Mouse (Mus musculus) brain, embryonic 14.5 days (tissue): ENCODE data around the gene Lama5. TPM values are rescaled to one million over a fixed set of nuclear protein-coding genes. Genes with fewer than 3 reads are reported as not detected.

Experiments
- DNase-seq: peaks from one replicate; pipeline ENCODE4 v3.0.0-alpha.2; 2011; ENCODE audit warnings: low read depth
- CTCF ChIP-seq: fragments of 200-500 bp; IDR thresholded peaks from 2 replicates; pipeline ENCODE4 v1.5.1; 2012; ENCODE audit warnings: inconsistent platforms, mild to moderate bottlenecking, moderate library complexity, borderline replicate concordance; ENCODE audit not compliant: insufficient read depth, insufficient read length; ENCODE audit errors: extremely low read depth
- POLR2A ChIP-seq: fragments of 200-500 bp; IDR thresholded peaks from 2 replicates; pipeline ENCODE4 v1.6.1; 2012; ENCODE audit warnings: mild to moderate bottlenecking, inconsistent platforms, borderline replicate concordance; ENCODE audit not compliant: poor library complexity, insufficient read depth, insufficient read length, severe bottlenecking; ENCODE audit errors: extremely low read depth
- polyA plus RNA-seq: library from polyadenylated mRNA; depleted of rRNA; stranded (reverse); fragments of >200 nt; gene quantifications from 2 replicates; pipeline ENCODE4 v1.2.3, GENCODE M21; 2012

Gene Lama5
- polyA plus RNA-seq, 1 experiment = 9.5 TPM

DNA sequence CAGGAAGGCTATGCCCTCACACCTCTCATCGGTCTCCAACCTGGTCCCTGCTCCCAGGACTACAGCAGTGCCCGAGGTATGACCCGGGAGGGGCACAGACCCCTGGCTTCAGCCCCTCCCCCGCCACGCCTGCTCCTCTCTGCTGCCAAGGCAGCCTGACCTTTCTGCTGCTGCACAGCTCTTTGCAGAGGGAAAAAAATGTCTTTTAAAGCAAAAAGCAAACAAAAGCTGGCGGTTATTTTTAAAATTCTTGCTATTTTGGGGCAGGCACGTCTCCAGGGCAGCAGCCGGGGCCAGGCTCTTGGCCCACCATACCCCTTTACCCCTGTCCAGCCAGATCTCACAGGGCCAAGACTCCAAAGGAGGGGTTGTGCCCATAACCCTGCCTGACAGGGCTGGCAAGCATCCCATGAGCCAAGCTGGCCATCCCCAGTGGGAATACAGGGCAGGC, 10.6 kb downstream of the Lama5 start:
- TF ChIP-seq POLR2A (no peak), CTCF (no peak)
- DNase-seq = no peak

DNA sequence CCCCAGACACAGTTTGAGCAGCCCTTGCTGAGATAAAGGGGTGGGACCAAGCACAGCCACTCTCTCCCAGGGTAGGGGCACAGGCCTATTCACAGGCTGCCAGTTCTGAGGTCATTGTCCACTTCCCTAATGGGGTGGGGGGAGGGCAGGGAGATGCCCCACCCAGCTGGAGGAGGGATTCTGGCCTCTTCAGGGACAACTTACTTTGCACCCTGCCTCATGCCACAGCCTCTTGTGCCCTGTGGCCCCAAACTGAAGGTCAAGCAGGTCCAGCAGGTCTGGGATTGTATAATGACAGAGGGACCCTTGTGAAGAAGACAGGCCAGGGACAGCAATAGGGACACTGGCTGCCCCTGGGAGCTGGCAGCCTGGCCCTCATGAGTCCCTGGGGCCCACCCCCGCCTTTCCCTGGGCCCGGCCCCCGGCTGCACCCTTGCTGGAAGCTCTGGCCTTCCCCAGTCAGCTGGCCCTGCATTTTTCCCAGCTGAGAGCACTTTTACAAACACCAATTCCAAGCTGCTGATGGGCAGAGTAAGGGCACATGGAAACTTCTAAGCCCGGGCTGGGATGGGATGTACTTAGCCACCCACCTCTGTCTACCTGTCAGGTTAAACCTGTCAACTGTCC, 11.2 kb downstream of the Lama5 start:
- no peak for TF ChIP-seq POLR2A
- no peak for TF ChIP-seq CTCF
- no peak for DNase-seq

DNA sequence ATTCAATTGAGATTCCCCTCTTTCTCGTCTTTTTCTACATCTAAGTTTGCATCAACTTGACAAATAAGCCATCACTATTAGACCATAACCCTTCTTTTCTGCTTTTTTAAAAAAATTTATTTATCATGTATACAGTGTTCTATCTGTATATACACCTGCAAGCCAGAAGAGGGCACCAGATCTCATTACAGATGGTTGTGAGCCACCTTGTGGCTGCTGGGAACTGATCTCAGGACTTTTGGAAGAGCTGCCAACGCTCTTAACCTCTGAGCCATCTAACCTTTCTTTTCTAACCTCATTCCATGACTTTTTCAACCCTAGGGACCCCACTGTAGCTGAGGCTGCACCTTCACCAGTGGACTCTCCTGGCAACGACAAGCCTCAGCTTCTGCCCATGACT, 13.4 kb downstream of the Lama5 start:
- DNase-seq = no peak
- no peak for TF ChIP-seq POLR2A
- TF ChIP-seq CTCF = no peak

DNA sequence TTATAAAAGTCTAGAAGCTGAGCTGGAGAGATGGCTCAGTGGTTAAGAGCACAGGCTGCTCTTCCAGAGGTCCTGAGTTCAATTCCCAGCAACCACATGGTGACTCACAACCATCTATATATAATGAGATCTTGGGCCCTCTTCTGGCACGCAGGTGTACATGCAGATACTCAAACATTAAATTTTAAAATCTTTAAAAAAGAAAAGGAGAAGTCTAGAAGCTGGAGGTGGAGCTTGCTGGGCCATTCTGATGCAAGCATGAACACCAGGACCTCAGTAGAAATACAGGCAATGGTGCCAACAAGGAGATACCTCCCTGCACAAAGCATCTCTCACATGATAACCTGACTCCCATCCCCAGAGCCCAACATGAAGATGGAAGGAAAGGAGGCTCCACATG, 16.7 kb downstream of the Lama5 start:
- no peak for TF ChIP-seq POLR2A
- no peak for TF ChIP-seq CTCF
- no peak for DNase-seq

DNA sequence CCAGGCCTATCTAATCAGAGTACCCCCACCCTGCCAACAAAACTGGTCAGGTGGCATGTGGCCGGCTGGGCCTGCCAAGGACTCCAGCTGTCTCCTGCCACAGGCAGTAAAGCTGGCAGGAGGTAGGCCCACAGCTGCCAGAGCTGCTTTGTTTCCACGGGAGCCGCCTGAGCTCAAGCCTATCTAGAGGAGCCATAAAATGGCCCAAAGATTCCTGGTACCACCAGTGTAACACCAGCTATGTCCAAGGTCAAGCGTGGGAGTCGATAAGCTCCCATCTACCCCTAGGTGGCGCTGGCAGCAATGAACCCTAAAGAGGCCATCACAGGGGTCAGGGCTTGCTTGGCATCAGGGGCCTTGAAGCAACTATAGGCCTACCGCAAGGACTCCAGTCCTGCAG, 17.8 kb downstream of the Lama5 start:
- peak; percentile 53 for DNase-seq
- TF ChIP-seq CTCF (peak; percentile 45; the same call in 1 of the 2 replicates), POLR2A (no peak)

DNA sequence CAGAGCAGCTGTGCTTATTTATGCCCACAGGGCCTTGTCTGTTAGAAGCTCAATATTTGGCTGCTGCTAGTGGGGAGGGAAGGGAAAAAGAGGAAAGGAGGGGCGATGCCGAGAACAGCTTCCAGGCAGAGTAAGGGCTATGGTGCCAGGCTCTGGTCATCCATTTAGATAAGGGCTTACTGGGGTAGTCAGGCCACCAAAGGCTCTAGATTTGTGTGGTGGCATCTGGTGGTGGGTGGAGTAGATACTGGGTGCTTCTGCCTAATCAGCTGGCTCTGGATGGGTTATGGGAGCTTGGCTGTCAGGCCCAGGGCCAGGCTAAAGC, 19.7 kb downstream of the Lama5 start:
- TF ChIP-seq CTCF = no peak
- no peak for TF ChIP-seq POLR2A
- peak; percentile 18 for DNase-seq

DNA sequence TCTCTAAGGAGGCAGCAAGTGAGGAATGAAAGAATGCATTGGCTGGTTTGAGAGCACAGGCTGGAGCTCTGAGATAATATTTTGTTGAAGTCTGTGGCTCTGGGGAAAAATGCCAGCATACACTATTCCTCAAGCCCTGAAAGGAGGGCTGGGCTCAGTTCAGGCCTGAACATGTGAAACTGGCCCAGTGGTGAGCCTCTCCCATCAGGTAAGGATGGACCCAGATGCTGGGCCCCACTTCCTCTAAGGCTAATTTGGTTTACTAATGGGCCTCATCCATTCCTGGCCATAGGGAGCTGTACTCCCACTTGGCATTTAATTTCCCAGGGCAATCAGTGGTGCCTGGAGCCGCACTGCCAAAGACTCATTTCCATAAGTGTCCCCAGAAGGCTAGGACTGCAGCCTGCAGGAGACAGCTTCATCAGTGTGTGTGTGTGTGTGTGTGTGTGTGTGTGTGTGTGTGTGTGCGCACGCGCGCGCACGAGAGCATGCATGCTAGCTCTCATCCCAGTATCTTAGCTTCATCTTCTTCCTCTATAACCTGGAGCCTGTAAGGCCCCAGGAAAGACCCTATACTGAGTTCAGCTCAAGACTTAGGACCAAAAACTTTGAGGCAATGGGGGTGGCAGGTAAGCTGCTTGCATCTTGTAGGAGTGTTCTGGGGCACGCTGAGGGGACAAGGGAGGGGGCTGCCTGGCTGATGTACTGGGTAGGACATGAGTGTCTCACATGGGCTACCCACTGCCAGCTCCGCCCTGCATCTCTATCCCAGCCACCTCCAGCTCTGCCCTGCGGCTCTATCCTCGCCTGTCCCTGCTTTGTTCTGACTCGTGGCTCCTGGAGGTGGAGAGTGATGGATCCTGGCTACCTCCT, 20.3 kb downstream of the Lama5 start:
- DNase-seq = peak; percentile 65
- no peak for TF ChIP-seq CTCF
- TF ChIP-seq POLR2A = no peak

DNA sequence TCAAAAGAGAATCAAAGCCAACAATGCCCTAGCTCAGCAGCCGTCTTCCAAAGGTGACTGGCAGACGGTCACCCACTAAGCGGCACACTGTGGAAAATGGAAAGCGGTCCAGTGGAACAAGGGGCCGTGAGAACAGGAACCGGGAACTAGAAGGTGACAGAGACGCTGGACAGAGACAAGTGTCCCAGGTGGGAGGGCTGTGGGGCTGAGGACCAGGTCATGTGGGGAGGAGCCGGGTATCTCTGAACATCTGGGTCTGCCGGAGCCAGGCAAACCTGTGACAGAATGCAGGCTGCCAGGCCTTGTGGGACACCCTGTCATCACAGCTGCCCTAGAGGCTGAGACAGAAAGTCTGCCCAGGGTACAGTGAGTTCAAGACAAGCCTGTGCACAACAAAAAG, 21.2 kb downstream of the Lama5 start:
- TF ChIP-seq POLR2A (no peak), CTCF (no peak)
- no peak for DNase-seq

DNA sequence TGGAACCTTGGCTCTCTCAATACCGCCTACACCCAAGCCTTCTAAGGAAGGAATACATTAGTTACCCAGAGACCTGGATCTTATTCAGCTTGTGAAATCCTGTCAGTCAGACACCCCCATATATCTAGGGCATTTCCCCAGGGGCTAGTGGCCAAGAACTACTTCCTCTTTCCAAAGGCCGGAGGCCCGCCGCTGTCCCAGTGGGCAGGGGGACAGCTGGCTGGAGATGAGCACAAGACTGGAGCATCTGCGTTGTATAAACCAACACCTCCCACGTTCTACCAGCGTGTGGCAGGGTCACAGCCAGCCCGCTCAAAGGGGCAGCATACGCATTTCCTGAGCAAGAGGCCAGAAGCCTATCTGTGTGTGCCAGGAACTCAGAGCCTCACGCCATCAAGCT, 22.9 kb downstream of the Lama5 start:
- no peak for DNase-seq

DNA sequence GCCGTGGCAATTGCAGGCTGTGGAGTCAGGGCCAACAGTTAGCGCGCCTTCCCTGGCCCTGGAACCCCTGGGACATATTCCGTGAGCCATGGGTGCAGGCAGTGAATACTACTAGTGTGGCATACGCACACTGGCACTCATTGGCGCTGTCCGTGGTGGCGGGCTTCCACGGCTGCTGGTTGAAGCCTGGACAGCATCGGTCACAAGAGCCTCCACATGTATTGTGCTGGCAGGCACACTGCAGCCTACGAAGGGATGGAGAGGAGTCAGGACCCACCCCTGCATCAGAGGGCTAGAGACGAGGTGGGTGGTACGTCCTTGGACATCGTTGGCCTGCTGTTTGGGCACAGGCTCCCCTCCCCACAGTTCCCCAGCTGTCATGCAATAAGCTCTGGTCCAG, 23.4 kb downstream of the Lama5 start:
- TF ChIP-seq POLR2A = no peak
- no peak for TF ChIP-seq CTCF
- DNase-seq = no peak

More for the DNA sequence above, 22.9 kb downstream of the Lama5 start:
- TF ChIP-seq POLR2A = no peak
- TF ChIP-seq CTCF = no peak

DNA sequence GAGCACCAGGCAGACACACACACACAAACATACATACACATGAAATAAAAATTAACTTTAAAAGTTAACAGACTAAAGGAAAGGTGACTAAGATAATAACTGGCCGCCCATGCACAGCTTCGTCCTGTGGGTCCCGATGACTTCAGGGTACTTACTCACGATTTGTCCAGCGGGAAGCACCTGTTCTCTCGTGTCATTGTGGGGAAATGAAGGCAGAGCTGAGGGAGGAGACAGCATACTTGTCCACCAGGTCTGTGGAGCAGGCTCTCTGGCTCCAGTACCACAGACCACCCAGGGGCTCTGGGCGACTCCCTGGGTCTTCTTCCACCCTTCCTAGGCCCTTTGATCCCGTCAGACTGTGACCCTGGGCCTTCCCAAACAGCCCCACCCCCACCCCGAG, 24.4 kb downstream of the Lama5 start:
- TF ChIP-seq POLR2A (no peak), CTCF (no peak)
- DNase-seq = no peak

DNA sequence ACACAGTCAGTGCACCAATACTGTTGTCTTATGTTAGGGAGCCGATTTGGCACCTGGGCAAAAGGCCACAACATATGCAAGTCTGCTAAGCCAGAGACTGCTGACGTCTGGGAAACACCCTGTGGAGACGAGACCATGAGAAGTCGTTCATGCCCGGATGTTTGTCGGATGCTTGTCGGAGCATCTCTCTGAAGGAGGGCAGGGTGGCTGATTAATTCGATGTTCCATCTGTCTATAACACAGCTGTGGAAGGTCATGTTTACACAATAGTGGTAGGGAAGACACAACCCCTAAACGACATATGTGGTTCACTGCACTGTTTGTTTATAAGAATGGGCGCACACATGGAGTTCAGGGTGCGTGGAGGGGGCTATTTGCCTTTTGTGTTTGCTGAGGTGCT, 25.0 kb downstream of the Lama5 start:
- no peak for DNase-seq
- no peak for TF ChIP-seq CTCF
